Mouse (Mus musculus) kidney, adult 2 months (tissue): ENCODE results near the gene Rheb. TPM values are rescaled to one million over a fixed set of nuclear protein-coding genes. Genes with fewer than 3 reads are reported as not detected.
A peak's percentile ranks its signal among the peaks of the same experiment; 100 is the strongest.
"Not testable (repeated sequence)": the region's sequence is repeated elsewhere in the genome, so short reads cannot be mapped to it uniquely, and the experiment has no call there.

Source experiments
- DNase-seq: peaks from one replicate; pipeline ENCODE4 v3.0.0; 2021
- H3K27ac ChIP-seq: fragments of 200-500 bp; 2 replicates; pipeline ENCODE4 v1.5.1; 2012; ENCODE audit warnings: low read depth, low read length, control low read depth, inconsistent platforms; ENCODE audit not compliant: insufficient read depth
- H3K27me3 ChIP-seq: fragments of 200-500 bp; replicated peaks from 2 replicates; pipeline ENCODE4 v1.6.1; 2012; ENCODE audit warnings: mild to moderate bottlenecking, moderate library complexity, low read length, inconsistent platforms; ENCODE audit not compliant: control insufficient read depth, insufficient read depth
- H3K36me3 ChIP-seq: fragments of 200-500 bp; 2 replicates; pipeline ENCODE4 v1.6.1; 2012; ENCODE audit warnings: mild to moderate bottlenecking, moderate library complexity, low read length, inconsistent platforms; ENCODE audit not compliant: control insufficient read depth, insufficient read depth
- H3K4me1 ChIP-seq: fragments of 200-500 bp; 2 replicates; pipeline ENCODE4 v1.6.1; 2011; ENCODE audit warnings: low read length; ENCODE audit not compliant: control insufficient read depth, insufficient read depth
- H3K4me3 ChIP-seq: fragments of 200-500 bp; 2 replicates; pipeline ENCODE4 v1.5.1; 2011; ENCODE audit warnings: mild to moderate bottlenecking, low read depth, low read length, control low read depth; ENCODE audit not compliant: insufficient read depth
- CTCF ChIP-seq: fragments of 200-500 bp; conservative IDR thresholded peaks from 2 replicates; pipeline ENCODE4 v1.5.1; 2011; ENCODE audit warnings: low read depth, mild to moderate bottlenecking, control low read depth, low read length, moderate library complexity, mixed read lengths; ENCODE audit not compliant: insufficient read depth, insufficient read length
- POLR2A ChIP-seq: fragments of 200-500 bp; IDR thresholded peaks from one replicate; pipeline ENCODE4 v1.6.1; 2011; ENCODE audit warnings: low read depth, low read length, control low read depth
- WGBS: fragments of 180-500 bp; shearing (Covaris S2); methylation state at CpG from one replicate; pipeline ENCODE4 v1.1.7; 2018; 5-methylcytosine and 5-hydroxymethylcytosine counted together
- polyA plus RNA-seq: library from polyadenylated mRNA; depleted of rRNA; stranded (reverse); fragments of >200 nt; gene quantifications from 2 replicates; pipeline ENCODE4 v1.2.3, GENCODE M21; 2012

Gene Rheb
- polyA plus RNA-seq, 1 experiment: 31.5 TPM

DNA sequence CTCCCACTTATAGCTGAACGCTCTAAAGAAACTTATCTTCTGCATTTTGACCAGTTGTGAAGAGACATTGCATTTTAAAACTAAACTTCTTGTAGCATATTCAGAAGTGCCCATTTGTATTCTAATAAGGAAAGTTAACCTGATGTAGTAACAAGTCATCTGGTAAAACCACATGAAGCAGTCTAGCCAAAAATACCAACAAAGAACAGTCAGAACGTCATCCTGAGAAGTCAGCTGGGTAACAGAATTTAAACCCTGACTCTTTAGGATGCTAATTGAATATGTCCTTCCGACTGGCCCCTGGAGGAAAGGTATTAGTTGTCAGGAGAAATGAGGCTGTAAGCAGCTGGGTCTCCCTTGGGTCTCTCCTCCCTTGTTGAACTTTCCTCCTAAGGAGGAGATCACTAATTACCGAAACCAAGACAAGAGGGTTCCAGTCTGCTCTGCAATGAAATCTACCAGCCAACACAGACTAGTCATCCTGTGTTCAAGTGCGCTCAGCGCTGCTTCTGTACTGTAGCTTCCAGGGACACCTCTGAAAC lies 18.5 kb downstream of the Rheb start:
- Histone ChIP-seq H3K36me3 (no peaks in the 10 kb centered on the region), H3K27ac (no peak overlapping the region), H3K27me3 (no peaks in the 10 kb centered on the region), H3K4me3 (no peak overlapping the region), H3K4me1 (peaks cover 31% of the 10 kb centered on the region)
- WGBS: 61% methylated on average over 6 of the region's 6 CpGs
- no peak for TF ChIP-seq POLR2A
- no peak for TF ChIP-seq CTCF
- no peak for DNase-seq

DNA sequence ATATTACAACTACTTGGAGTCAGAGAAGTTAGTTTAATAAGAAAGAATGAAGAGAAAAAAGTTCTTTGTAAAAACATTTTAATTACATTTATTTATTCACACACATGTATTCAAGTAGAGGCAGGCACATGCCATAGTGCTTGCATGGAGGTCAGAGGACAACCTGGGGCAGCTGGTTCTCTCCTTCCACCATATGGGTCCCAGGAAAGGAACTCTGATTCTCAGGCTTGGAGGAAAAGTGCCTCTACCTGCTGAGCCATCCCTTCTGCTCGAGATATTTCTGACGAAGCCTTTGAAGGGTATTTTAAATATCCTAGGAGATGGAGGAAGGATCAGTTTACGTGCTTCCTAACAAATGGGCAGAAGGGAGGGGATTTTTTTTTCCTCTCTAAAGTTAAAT lies 19.6 kb downstream of the Rheb start:
- Histone ChIP-seq H3K27me3 (no peaks in the 10 kb centered on the region), H3K27ac (no peak overlapping the region), H3K4me1 (peaks cover 24% of the 10 kb centered on the region), H3K36me3 (no peaks in the 10 kb centered on the region), H3K4me3 (no peak overlapping the region)
- no peak for TF ChIP-seq CTCF
- TF ChIP-seq POLR2A: no peak
- DNase-seq: no peak
- WGBS: 64% methylated on average over 3 of the region's 3 CpGs

DNA sequence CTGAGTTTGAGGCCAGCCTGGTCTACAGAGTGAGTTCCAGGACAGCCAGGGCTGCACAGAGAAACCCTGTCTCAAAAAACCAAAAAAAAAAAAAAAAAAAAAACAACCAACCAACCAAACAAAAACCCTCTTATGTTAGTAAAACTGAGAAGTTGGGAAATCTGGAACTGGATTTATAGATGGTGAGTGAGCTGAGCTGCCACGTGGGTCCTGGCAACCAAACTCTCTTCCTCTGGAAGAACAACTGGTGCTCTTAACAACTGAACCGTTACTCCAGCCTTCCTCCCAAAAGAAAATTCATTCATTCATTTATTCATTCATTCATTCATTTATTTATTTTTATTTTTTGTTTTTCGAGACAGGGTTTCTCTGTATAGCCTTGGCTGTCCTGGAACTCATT lies 20.2 kb downstream of the Rheb start:
- not testable (repeated sequence) for H3K4me3 ChIP-seq, H3K27me3 ChIP-seq, H3K36me3 ChIP-seq, DNase-seq, H3K27ac ChIP-seq
- peaks cover 20% of the 10 kb centered on the region; the same call in 1 of the 2 replicates for H3K4me1 ChIP-seq
- 69% methylated on average over 3 of the region's 3 CpGs for WGBS

DNA sequence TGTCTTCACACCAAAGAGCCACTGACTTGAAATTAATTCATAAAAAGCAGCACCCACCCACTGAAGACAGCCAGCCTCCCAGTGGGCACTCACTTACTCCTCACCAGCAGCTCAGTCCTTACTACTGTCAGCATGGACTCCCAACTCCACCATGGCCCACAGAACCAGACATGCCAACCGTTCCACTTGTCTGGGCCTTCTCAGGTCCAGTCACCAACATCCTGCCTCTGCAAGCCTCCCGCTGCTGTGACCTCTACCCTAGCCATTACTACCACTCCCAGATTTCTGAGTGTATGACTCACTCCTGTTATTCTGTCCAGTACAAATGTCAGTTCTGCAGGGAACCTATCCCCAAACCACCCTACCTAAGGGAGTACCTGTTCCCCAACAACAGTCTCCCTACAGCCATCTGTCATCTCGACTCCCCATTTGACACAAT lies 21.0 kb downstream of the Rheb start:
- DNase-seq: no peak
- no peak overlapping the region for H3K27ac ChIP-seq
- WGBS: 49% methylated on average over 3 of the region's 3 CpGs

DNA sequence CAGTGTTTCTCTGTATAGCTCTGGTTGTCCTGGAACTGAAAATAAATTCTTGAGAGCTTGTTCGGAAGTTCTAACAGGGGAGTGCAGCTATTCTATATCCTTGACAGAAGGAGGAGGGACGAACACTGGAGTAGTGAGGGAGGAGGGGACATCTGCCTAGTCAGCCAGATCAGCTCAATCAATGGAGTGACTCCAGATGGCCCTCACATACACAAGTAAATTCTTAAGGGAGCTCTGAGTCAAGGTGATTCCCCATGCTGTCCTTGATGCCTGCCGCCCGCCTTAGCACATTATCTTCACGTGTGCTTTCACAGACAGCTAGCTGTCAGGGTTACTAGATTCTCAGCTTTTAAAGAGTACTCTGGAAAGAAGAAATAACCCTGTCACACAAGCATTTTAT lies 21.8 kb downstream of the Rheb start:
- TF ChIP-seq CTCF: no peak
- TF ChIP-seq POLR2A: no peak
- whole genome bisulfite sequencing: 71% methylated on average over 5 of the region's 5 CpGs
- Histone ChIP-seq H3K4me1 (peaks cover 8% of the 10 kb centered on the region; the same call in 1 of the 2 replicates), H3K4me3 (no peak overlapping the region), H3K36me3 (no peaks in the 10 kb centered on the region), H3K27me3 (no peaks in the 10 kb centered on the region), H3K27ac (no peak overlapping the region)
- DNase-seq: no peak

More for the DNA sequence above, 21.0 kb downstream of the Rheb start:
- TF ChIP-seq POLR2A (no peak), CTCF (no peak)
- H3K36me3 ChIP-seq: no peaks in the 10 kb centered on the region
- H3K27me3 ChIP-seq: no peaks in the 10 kb centered on the region
- peaks cover 14% of the 10 kb centered on the region; the same call in 1 of the 2 replicates for H3K4me1 ChIP-seq
- no peak overlapping the region for H3K4me3 ChIP-seq

DNA sequence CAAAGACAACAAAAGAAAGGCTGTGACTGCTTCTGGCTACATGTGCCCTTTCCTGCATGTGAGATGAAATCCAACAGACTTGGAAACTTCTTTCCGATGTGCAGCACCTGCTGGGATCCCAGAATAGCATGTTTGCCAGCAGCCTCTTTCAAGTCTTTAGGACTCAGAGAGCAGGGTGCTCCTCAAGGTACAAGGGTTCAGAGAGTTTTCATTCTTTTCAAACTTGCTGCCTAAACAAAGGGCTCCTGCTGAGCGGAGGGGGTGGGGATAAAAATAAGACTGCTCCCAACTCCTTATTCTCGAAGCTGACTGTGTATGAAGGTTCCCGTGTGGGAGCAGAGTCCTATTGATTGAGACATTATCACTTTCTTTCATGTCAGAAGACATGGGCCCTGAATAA lies 25.2 kb downstream of the Rheb start:
- 70% methylated on average over 4 of the region's 4 CpGs for WGBS
- Histone ChIP-seq H3K4me1 (0 out of 2 replicates have a peak, but pooled peaks cover 7% of the 10 kb centered on the region), H3K36me3 (peaks cover 2% of the 10 kb centered on the region; the same call in 1 of the 2 replicates), H3K27ac (no peak overlapping the region), H3K27me3 (no peaks in the 10 kb centered on the region), H3K4me3 (no peak overlapping the region)
- DNase-seq: no peak
- no peak for TF ChIP-seq POLR2A

DNA sequence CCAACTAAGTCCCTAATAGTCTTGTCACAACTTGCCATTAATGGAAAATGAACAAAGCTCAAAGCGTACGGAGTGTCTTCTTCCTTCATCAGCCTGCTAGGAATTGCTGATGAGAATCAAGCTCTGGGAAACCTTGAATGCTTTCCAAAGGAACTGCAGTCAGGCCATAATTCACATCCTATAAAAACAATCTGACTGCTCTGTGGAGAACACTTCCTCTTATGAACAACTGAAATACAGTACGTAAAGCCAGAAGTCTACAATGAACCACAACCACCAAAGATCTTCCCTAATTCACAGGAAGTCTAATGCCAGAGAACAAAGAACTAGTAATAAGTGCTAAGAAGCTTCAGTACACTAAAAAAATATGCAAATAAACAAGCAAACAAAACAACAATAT lies 28.5 kb downstream of the Rheb start:
- no peak for TF ChIP-seq CTCF
- TF ChIP-seq POLR2A: no peak
- no peak overlapping the region for H3K4me3 ChIP-seq
- peaks cover 2% of the 10 kb centered on the region; the same call in 1 of the 2 replicates for H3K36me3 ChIP-seq
- DNase-seq: peak; percentile 56
- no peaks in the 10 kb centered on the region for H3K27me3 ChIP-seq
- H3K27ac ChIP-seq: peak overlapping the region; percentile 39
- 49% methylated on average over 3 of the region's 3 CpGs for WGBS
- H3K4me1 ChIP-seq: 0 out of 2 replicates have a peak, but pooled peaks cover 4% of the 10 kb centered on the region

DNA sequence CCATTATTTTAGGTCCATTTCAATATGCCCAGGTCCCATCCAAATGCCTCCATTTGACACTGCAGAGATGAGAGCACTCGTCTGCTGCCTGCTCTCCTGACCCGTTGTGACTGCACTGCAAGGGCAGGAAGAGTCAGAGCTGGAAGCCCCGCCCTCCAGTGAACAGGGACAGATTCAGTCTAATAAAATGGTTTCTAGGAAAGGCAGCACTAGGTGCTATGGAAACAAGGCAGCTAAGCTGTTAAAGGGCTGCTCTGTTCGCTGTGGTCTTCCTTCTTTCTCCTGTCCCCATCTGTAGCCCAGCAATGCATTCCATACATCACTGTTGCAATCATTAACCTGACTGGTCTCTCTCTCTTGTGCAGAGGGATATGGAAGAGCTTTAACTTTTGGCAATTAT lies 29.4 kb downstream of the Rheb start:
- peak; percentile 28 for DNase-seq
- Histone ChIP-seq H3K27ac (no peak overlapping the region), H3K4me3 (no peak overlapping the region), H3K27me3 (no peaks in the 10 kb centered on the region), H3K4me1 (0 out of 2 replicates have a peak, but pooled peaks cover 4% of the 10 kb centered on the region), H3K36me3 (peaks cover 2% of the 10 kb centered on the region; the same call in 1 of the 2 replicates)
- no peak for TF ChIP-seq POLR2A
- no peak for TF ChIP-seq CTCF
- WGBS: 38% methylated on average over 4 of the region's 4 CpGs
